Mouse (Mus musculus) ZHBTc4 (cell line): ENCODE measurements at regions not wholly inside any gene's neighbourhood (a gene's known extent, or its start where the extent isn't known, plus 50 kb on each side); places are given as distances from the start of the nearest gene placed in this dataset.

ENCODE experiments used
- DNase-seq: peaks from one replicate; pipeline ENCODE4 v3.0.0-alpha.2; 2011; ENCODE audit warnings: low read depth, low spot score

- no peak for DNase-seq
Measured at GRCm38 (mm10) chr8:33089731-33090130, 338.8 kb upstream of the 5930422O12Rik start.

- DNase-seq = no peak
Measured at GRCm38 (mm10) chr8:33108914-33109313, 319.6 kb upstream of the 5930422O12Rik start.

GRCm38 (mm10) chr8:33115271-33116236 lies 313.0 kb upstream of the 5930422O12Rik start:
- DNase-seq = no peak

- no peak for DNase-seq
Measured at GRCm38 (mm10) chr8:33123061-33123587, 305.4 kb upstream of the 5930422O12Rik start.

- DNase-seq = no peak
Measured at GRCm38 (mm10) chr8:33126981-33127380, 301.5 kb upstream of the 5930422O12Rik start.

GRCm38 (mm10) chr8:33138874-33139273 lies 289.6 kb upstream of the 5930422O12Rik start:
- peak; percentile 20 for DNase-seq

- no peak for DNase-seq
Measured at GRCm38 (mm10) chr8:33139850-33140249, 288.7 kb upstream of the 5930422O12Rik start.

GRCm38 (mm10) chr8:33177642-33178041 lies 250.9 kb upstream of the 5930422O12Rik start:
- DNase-seq = no peak

GRCm38 (mm10) chr8:33183029-33183428 lies 245.5 kb upstream of the 5930422O12Rik start:
- DNase-seq = no peak
